12 mouse cellular contexts compared by ENCODE assay signal in genomic region chr13:95549421-95549820, GRCm38 (mm10). TPM values are rescaled to one million over a fixed set of nuclear protein-coding genes. Genes with fewer than 3 reads are reported as not detected.
DNase-seq lines count a peak whose midpoint lies in the region; ATAC-seq and TF ChIP-seq lines count a peak whose summit lies in the region.
"Had no signal": no experiment of that assay in that cellular context is flagged by ENCODE, and none has a peak within 500 bp of the region (broad histone marks: within the 10 kb centered on the region; RNA-seq: fewer than 3 reads in every experiment).

No protein-coding gene starts in this region.

- ATAC-seq in forebrain, postnatal 0 days: no peak
- ATAC-seq in limb, embryonic 14.5 days (ENCODE audit: low FRiP score, low read depth): no peak

- no peak overlapping the region for H3K4me2 ChIP-seq in forebrain, postnatal 0 days (ENCODE audit: low read depth)
- H3K4me2 ChIP-seq in limb, embryonic 14.5 days (replicated peaks; ENCODE audit: low read depth, low read length, severe bottlenecking): peak overlapping the region; percentile 45; the same call in 1 of the 2 replicates

- H3K27me3 ChIP-seq in forebrain, embryonic 10.5 days (ENCODE audit: poor library complexity, severe bottlenecking): peaks cover 11% of the 10 kb centered on the region; the same call in 1 of the 2 replicates
- H3K27me3 ChIP-seq in forebrain, postnatal 0 days (ENCODE audit: insufficient read depth, low read length): no peaks in the 10 kb centered on the region
- 0 out of 2 replicates have a peak, but pooled peaks cover 5% of the 10 kb centered on the region for H3K27me3 ChIP-seq in hindbrain, embryonic 10.5 days (ENCODE audit: insufficient read depth, poor library complexity, severe bottlenecking)
- H3K27me3 ChIP-seq in limb, embryonic 14.5 days (ENCODE audit: control insufficient read depth, insufficient read depth, low read length): no peaks in the 10 kb centered on the region

- TF ChIP-seq CTCF in forebrain, postnatal 0 days (IDR thresholded peaks at IDR 0.05; ENCODE audit: low read depth): no peak

- DNase-seq in forebrain, embryonic 10.5 days (ENCODE audit: extremely low spot score, low spot score): no peak
- DNase-seq in forebrain, postnatal 0 days: no peak
- DNase-seq in Muller cell, postnatal 12 days (ENCODE audit: inconsistent ontology term): peak; percentile 43
- no peak for DNase-seq in hindbrain, embryonic 10.5 days (ENCODE audit: low spot score)
- DNase-seq in limb, embryonic 14.5 days (ENCODE audit: low spot score): no peak
- no peak for DNase-seq in spleen, postnatal 14 days (ENCODE audit: low spot score in 2 of 2)
- DNase-seq in layer of hippocampus, postnatal 25 days (ENCODE audit: extremely low spot score in 1 of 2, low spot score in 1 of 2): no peak
- no peak for DNase-seq in gastrocnemius, postnatal 10 days
- DNase-seq: adrenal gland, postnatal 14 days; cerebellum, postnatal 14 days; kidney, postnatal 14 days had no signal

- no peaks in the 10 kb centered on the region for H3K36me3 ChIP-seq in forebrain, embryonic 10.5 days (replicated peaks)
- H3K36me3 ChIP-seq in forebrain, postnatal 0 days (ENCODE audit: insufficient read depth): no peaks in the 10 kb centered on the region
- H3K36me3 ChIP-seq in hindbrain, embryonic 10.5 days: no peaks in the 10 kb centered on the region
- H3K36me3 ChIP-seq in limb, embryonic 14.5 days (ENCODE audit: control insufficient read depth, insufficient read depth, low read length): no peaks in the 10 kb centered on the region

- 14% methylated on average over 3 of the region's 3 CpGs for WGBS in forebrain, embryonic 10.5 days
- WGBS in forebrain, postnatal 0 days: 7% methylated on average over 3 of the region's 3 CpGs
- WGBS in hindbrain, embryonic 10.5 days: 29% methylated on average over 3 of the region's 3 CpGs
- 4% methylated on average over 3 of the region's 3 CpGs for WGBS in limb, embryonic 14.5 days

- H3K9me3 ChIP-seq in forebrain, embryonic 10.5 days: no peaks in the 10 kb centered on the region
- H3K9me3 ChIP-seq in forebrain, postnatal 0 days (ENCODE audit: low read length): no peaks in the 10 kb centered on the region
- no peaks in the 10 kb centered on the region for H3K9me3 ChIP-seq in hindbrain, embryonic 10.5 days
- no peaks in the 10 kb centered on the region for H3K9me3 ChIP-seq in limb, embryonic 14.5 days (ENCODE audit: control insufficient read depth, low read length)

- no peak overlapping the region for H3K9ac ChIP-seq in forebrain, postnatal 0 days
- no peak overlapping the region for H3K9ac ChIP-seq in limb, embryonic 14.5 days (ENCODE audit: low read depth, low read length, severe bottlenecking)

- H3K4me3 ChIP-seq in forebrain, embryonic 10.5 days: no peak overlapping the region
- no peak overlapping the region for H3K4me3 ChIP-seq in forebrain, postnatal 0 days (ENCODE audit: low read depth, low read length)
- H3K4me3 ChIP-seq in hindbrain, embryonic 10.5 days: no peak overlapping the region
- no peak overlapping the region for H3K4me3 ChIP-seq in limb, embryonic 14.5 days (replicated peaks; ENCODE audit: low read length)

- H3K27ac ChIP-seq in forebrain, embryonic 10.5 days: peak overlapping the region; percentile 67
- H3K27ac ChIP-seq in forebrain, postnatal 0 days (ENCODE audit: low read depth, low read length): no peak overlapping the region
- H3K27ac ChIP-seq in hindbrain, embryonic 10.5 days: peak overlapping the region; percentile 60; the same call in 1 of the 2 replicates
- peak overlapping the region; percentile 48 for H3K27ac ChIP-seq in limb, embryonic 14.5 days (replicated peaks; ENCODE audit: low read depth, low read length)

- no peak for TF ChIP-seq POLR2A in limb, embryonic 14.5 days (IDR thresholded peaks at IDR 0.05; ENCODE audit: borderline replicate concordance, extremely low read depth, insufficient read depth, insufficient read length)

- H3K4me1 ChIP-seq in forebrain, embryonic 10.5 days: peaks cover 40% of the 10 kb centered on the region
- no peaks in the 10 kb centered on the region for H3K4me1 ChIP-seq in forebrain, postnatal 0 days (ENCODE audit: insufficient read depth)
- H3K4me1 ChIP-seq in hindbrain, embryonic 10.5 days (replicated peaks): peaks cover 41% of the 10 kb centered on the region
- peaks cover 24% of the 10 kb centered on the region for H3K4me1 ChIP-seq in limb, embryonic 14.5 days (ENCODE audit: control insufficient read depth, insufficient read depth, low read length)

RNA-seq across cellular contexts. Expression of gene F2rl1, which starts 24.4 kb away (rescaled TPM):
- 0.16 TPM in 1 of 2 replicates, not detected in the other for polyA plus RNA-seq in forebrain, embryonic 10.5 days (2016; fragmentation: Nextera tagmentation; extraction: Ambion mirVana)
- total RNA-seq in forebrain, postnatal 0 days (2014; rRNA removed): 0.19 and 0.23 TPM in 2 replicates
- polyA plus RNA-seq in forebrain, postnatal 0 days (2015; fragmentation: Nextera tagmentation; extraction: Ambion mirVana): 0.05 and 0.13 TPM in 2 replicates
- polyA plus RNA-seq in hindbrain, embryonic 10.5 days (2016; fragmentation: Nextera tagmentation; extraction: Ambion mirVana): 0.05 and 0.07 TPM in 2 replicates
- 6.8 and 8.1 TPM in 2 replicates for polyA plus RNA-seq in limb, embryonic 14.5 days (2012; rRNA removed)
- polyA plus RNA-seq in limb, embryonic 14.5 days (2014; fragmentation: Nextera tagmentation; extraction: Ambion mirVana): 2.7 and 4.0 TPM in 2 replicates
- total RNA-seq in layer of hippocampus, postnatal 25 days (2021): under 1 TPM; 0.12 to 0.22 TPM
- under 1 TPM; 0.45 TPM for total RNA-seq in gastrocnemius, postnatal 10 days (2021)
- total RNA-seq: MEL had no signal
